Mouse (Mus musculus): ENCODE results near the gene Rps19. TPM values are rescaled to one million over a fixed set of nuclear protein-coding genes. Genes with fewer than 3 reads are reported as not detected.

Gene Rps19
- polyA plus RNA-seq (2017; shearing (Covaris generic)), result 5,353 TPM

GRCm38 (mm10) chr7:24883896-24884692 lies at the start of gene Rps19:
Gene Rps19 (plus strand): TSS chr7:24884371.

GRCm38 (mm10) chr7:24861913-24862312 lies 22.3 kb upstream of the Rps19 start, which contains the start of gene Gm9844:
Gene Gm9844 (plus strand): TSS chr7:24862213.

GRCm38 (mm10) chr7:24869532-24870165 lies 14.5 kb upstream of the Rps19 start, which contains the start of the genes Lypd4 and Dmrtc2:
Gene Lypd4 (minus strand): TSS chr7:24869941.
Gene Dmrtc2 (plus strand): TSS chr7:24870057.

GRCm38 (mm10) chr7:24897224-24897623 lies 13.1 kb downstream of the Rps19 start, which contains the start of gene Cd79a:
Gene Cd79a (plus strand): TSS chr7:24897381.

GRCm38 (mm10) chr7:24902630-24903443 lies 18.7 kb downstream of the Rps19 start, which contains the start of gene Arhgef1:
Gene Arhgef1 (plus strand): TSS chr7:24902912.

Other genes with a start within 250 kb of the Rps19 start
- gene Lypd3, start 247.8 kb upstream of the Rps19 start, polyA plus RNA-seq (2017; shearing (Covaris generic)), result not detected
- not detected for gene Tex101, start 207.7 kb upstream of the Rps19 start, polyA plus RNA-seq (2017; shearing (Covaris generic))
- not detected for gene BC049730, start 175.1 kb upstream of the Rps19 start, polyA plus RNA-seq (2017; shearing (Covaris generic))
- not detected for gene Gm4763, start 157.5 kb upstream of the Rps19 start, polyA plus RNA-seq (2017; shearing (Covaris generic))
- not detected for gene Cd177, start 124.1 kb upstream of the Rps19 start, polyA plus RNA-seq (2017; shearing (Covaris generic))
- not detected for gene Ceacam10, start 107.2 kb upstream of the Rps19 start, polyA plus RNA-seq (2017; shearing (Covaris generic))
- gene Gm9844, start 22.2 kb upstream of the Rps19 start, polyA plus RNA-seq (2017; shearing (Covaris generic)), result 24.6 TPM
- not detected for gene Lypd4, start 14.4 kb upstream of the Rps19 start, polyA plus RNA-seq (2017; shearing (Covaris generic))
- not detected for gene Dmrtc2, start 14.3 kb upstream of the Rps19 start, polyA plus RNA-seq (2017; shearing (Covaris generic))
- gene Cd79a, start 13.0 kb downstream of the Rps19 start, polyA plus RNA-seq (2017; shearing (Covaris generic)), result 7.1 TPM
- 843 TPM for gene Arhgef1, start 18.5 kb downstream of the Rps19 start, polyA plus RNA-seq (2017; shearing (Covaris generic))
- gene Gm4881, start 60.1 kb downstream of the Rps19 start, polyA plus RNA-seq (2017; shearing (Covaris generic)), result not detected
- 619 TPM for gene Rabac1, start 88.4 kb downstream of the Rps19 start, polyA plus RNA-seq (2017; shearing (Covaris generic))
- 7.6 TPM for gene Atp1a3, start 121.6 kb downstream of the Rps19 start, polyA plus RNA-seq (2017; shearing (Covaris generic))
- 5.2 TPM for gene Grik5, start 188.0 kb downstream of the Rps19 start, polyA plus RNA-seq (2017; shearing (Covaris generic))
- 34.8 TPM for gene Zfp574, start 188.2 kb downstream of the Rps19 start, polyA plus RNA-seq (2017; shearing (Covaris generic))